Mouse (Mus musculus): Measurements from ENCODE around the gene a.
A peak's percentile ranks its signal among the peaks of the same experiment; 100 is the strongest.
"Not testable (repeated sequence)": the region's sequence is repeated elsewhere in the genome, so short reads cannot be mapped to it uniquely, and the experiment has no call there.

The a gene

GRCm38 (mm10) chr2:155011086-155011656 lies 220.0 kb downstream of the a start:
- peak; percentile 35 to 47 for DNase-seq

- DNase-seq: no peak
These were observed 221.8 kb downstream of the a start for GRCm38 (mm10) chr2:155012991-155013390.

- DNase-seq: not testable (repeated sequence)
These were observed 225.5 kb downstream of the a start for GRCm38 (mm10) chr2:155016751-155017150.

GRCm38 (mm10) chr2:155018251-155018755 lies 227.1 kb downstream of the a start, which contains the start of gene Gm14226:
Gene Gm14226, plus strand, starts transcription at chr2:155018266.
- DNase-seq: not testable (repeated sequence)

GRCm38 (mm10) chr2:155018762-155019641 lies 227.8 kb downstream of the a start:
- peak; percentile 66 to 72 for DNase-seq

GRCm38 (mm10) chr2:155019673-155020072 lies 228.5 kb downstream of the a start:
- DNase-seq: peak; percentile 73 to 84

GRCm38 (mm10) chr2:155020247-155020826 lies 229.1 kb downstream of the a start:
- DNase-seq: not testable (repeated sequence)

GRCm38 (mm10) chr2:155030831-155031230 lies 239.6 kb downstream of the a start:
- DNase-seq: no peak

- DNase-seq: no peak
These were observed 241.9 kb downstream of the a start for GRCm38 (mm10) chr2:155032938-155033710.

- DNase-seq: no peak
These were observed 248.8 kb downstream of the a start for GRCm38 (mm10) chr2:155039956-155040355.

GRCm38 (mm10) chr2:155044542-155044941 lies 253.3 kb downstream of the a start:
- no peak for DNase-seq

- DNase-seq: no peak
These were observed 253.9 kb downstream of the a start for GRCm38 (mm10) chr2:155045075-155045474.

- DNase-seq: no peak
These were observed 255.6 kb downstream of the a start for GRCm38 (mm10) chr2:155046803-155047202.

- DNase-seq: peak; percentile 17 to 43
These were observed 256.4 kb downstream of the a start for GRCm38 (mm10) chr2:155047452-155048178.

GRCm38 (mm10) chr2:155050108-155050503 lies 258.9 kb downstream of the a start:
- no peak for DNase-seq

- DNase-seq: peak; percentile 97 to 98
These were observed 259.5 kb downstream of the a start for GRCm38 (mm10) chr2:155050504-155051236.

- DNase-seq: no peak
These were observed 260.6 kb downstream of the a start for GRCm38 (mm10) chr2:155051622-155052351.

GRCm38 (mm10) chr2:155052681-155053080 lies 261.5 kb downstream of the a start:
- DNase-seq: no peak

GRCm38 (mm10) chr2:155053512-155053911 lies 262.3 kb downstream of the a start:
- DNase-seq: not testable (repeated sequence)

- no peak for DNase-seq
These were observed 263.5 kb downstream of the a start for GRCm38 (mm10) chr2:155054672-155055071.

Data from thymus, postnatal 36 days (tissue).